9 mouse cellular contexts compared by ENCODE assay signal in the genomic region with DNA sequence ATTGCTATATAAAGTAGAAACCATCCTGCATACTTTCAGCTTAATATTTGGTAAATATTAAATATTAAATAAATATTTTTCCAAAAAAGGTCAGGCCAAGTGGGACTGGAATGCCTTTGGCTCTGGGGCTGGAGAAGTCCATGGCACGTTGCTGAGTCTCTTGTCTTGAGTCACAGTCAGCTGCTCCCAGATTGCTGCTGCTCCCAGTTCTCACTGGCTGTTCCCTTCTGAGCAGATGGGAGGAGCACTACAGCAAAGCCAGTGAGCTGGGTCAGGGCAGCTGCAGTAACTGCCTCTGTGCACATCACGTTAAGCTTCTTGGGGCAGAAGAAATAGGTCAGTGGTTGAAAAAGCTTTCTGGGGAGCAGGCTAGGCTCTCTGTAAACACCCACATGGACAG. TPM values are rescaled to one million over a fixed set of nuclear protein-coding genes. Genes with fewer than 3 reads are reported as not detected.
DNase-seq lines count a peak whose midpoint lies in the region; ATAC-seq and TF ChIP-seq lines count a peak whose summit lies in the region.
"Had no signal": no experiment of that assay in that cellular context is flagged by ENCODE, and none has a peak within 500 bp of the region (broad histone marks: within the 10 kb centered on the region; RNA-seq: fewer than 3 reads in every experiment).

No protein-coding gene starts in this region.

- no peaks in the 10 kb centered on the region for H3K36me3 ChIP-seq in lung, postnatal 0 days (ENCODE audit: insufficient read depth, low read length)
- H3K36me3 ChIP-seq: limb, embryonic 13.5 days had no signal

- no peak for TF ChIP-seq POLR2A in brain, embryonic 14.5 days (IDR thresholded peaks at IDR 0.05; ENCODE audit: borderline replicate concordance, extremely low read depth, insufficient read depth, insufficient read length, poor library complexity, severe bottlenecking)

- peaks cover 3% of the 10 kb centered on the region; the same call in 1 of the 2 replicates for H3K4me1 ChIP-seq in lung, postnatal 0 days (ENCODE audit: insufficient read depth, low read depth, low read length)

- no peak for TF ChIP-seq EP300 in lung, postnatal 0 days (IDR thresholded peaks at IDR 0.05)

- H3K27me3 ChIP-seq in lung, postnatal 0 days (replicated peaks; ENCODE audit: insufficient read depth, low read length), result no peaks in the 10 kb centered on the region
- H3K27me3 ChIP-seq: limb, embryonic 13.5 days had no signal

- peak; percentile 66 for ATAC-seq in lung, postnatal 0 days

- H3K27ac ChIP-seq in gastrocnemius, adult 2 months, result peak overlapping the region; percentile 59; the same call in 1 of the 2 replicates
- no peak overlapping the region for H3K27ac ChIP-seq in lung, postnatal 0 days (ENCODE audit: low read length)
- H3K27ac ChIP-seq: limb, embryonic 13.5 days had no signal

- DNase-seq in gastrocnemius, adult 2 months, result peak; percentile 60
- DNase-seq in gastrocnemius, adult 8-10 months (ENCODE audit: low spot score in 2 of 2), result no peak
- peak; percentile 65 for DNase-seq in 3T3-L1 (ENCODE audit: low read depth, low spot score)
- DNase-seq in brain, embryonic 14.5 days (ENCODE audit: low read depth), result peak; percentile 20
- peak; percentile 72 for DNase-seq in lung, postnatal 0 days (ENCODE audit: low spot score)
- DNase-seq in layer of hippocampus, adult 9-11 months, result no peak
- DNase-seq in right cerebral cortex, postnatal 14 days, result no peak
- no peak for DNase-seq in kidney, adult 8-10 months

- no peak overlapping the region for H3K9ac ChIP-seq in lung, postnatal 0 days (replicated peaks; ENCODE audit: low read depth)
- H3K9ac ChIP-seq: limb, embryonic 13.5 days had no signal

- H3K4me3 ChIP-seq in gastrocnemius, adult 2 months, result no peak overlapping the region
- H3K4me3 ChIP-seq in lung, postnatal 0 days (ENCODE audit: low read depth, low read length), result no peak overlapping the region
- H3K4me3 ChIP-seq: limb, embryonic 13.5 days had no signal

- intact Hi-C loops in gastrocnemius, adult 2 months (cut with DNase I), result no loop called here

- WGBS in lung, postnatal 0 days, result 23% methylated on average over 2 of the region's 2 CpGs

- no peaks in the 10 kb centered on the region for H3K9me3 ChIP-seq in lung, postnatal 0 days (ENCODE audit: low read length)
- H3K9me3 ChIP-seq: limb, embryonic 13.5 days had no signal

- H3K4me2 ChIP-seq in lung, postnatal 0 days (replicated peaks; ENCODE audit: low read depth, low read length), result no peak overlapping the region
- H3K4me2 ChIP-seq: limb, embryonic 13.5 days had no signal

- no peak for TF ChIP-seq CTCF in gastrocnemius, adult 2 months (IDR thresholded peaks at IDR 0.05)
- no peak for TF ChIP-seq CTCF in brain, embryonic 14.5 days (IDR thresholded peaks at IDR 0.05; ENCODE audit: borderline replicate concordance, extremely low read depth, insufficient read depth, insufficient read length)
- peak; percentile 28; the same call in 1 of the 2 replicates for TF ChIP-seq CTCF in lung, postnatal 0 days (IDR thresholded peaks at IDR 0.05)

RNA-seq across cellular contexts. Expression of gene Stk32c, which starts 7.2 kb away (rescaled TPM):
- under 1 TPM in 1 of 2 experiments, not detected in 1; 0.73 TPM for total RNA-seq in gastrocnemius, adult 2 months (2021)
- under 1 TPM in 2 of 4 experiments, not detected in 2; 0.13 to 0.20 TPM for total RNA-seq in gastrocnemius, adult 8-10 months (2022)
- 22.1 and 27.9 TPM in 2 replicates for polyA plus RNA-seq in brain, embryonic 14.5 days (2012; rRNA removed)
- 0.06 TPM in 1 of 2 replicates, not detected in the other for polyA plus RNA-seq in lung, postnatal 0 days (2015; fragmentation: Nextera tagmentation; extraction: Ambion mirVana)

RNA-seq across cellular contexts. Expression of gene Lrrc27, which starts 7.5 kb away (rescaled TPM):
- 1 to 10 TPM; 1.6 to 4.0 TPM for total RNA-seq in gastrocnemius, adult 2 months (2021)
- total RNA-seq in gastrocnemius, adult 8-10 months (2022), result 1 to 10 TPM; 1.2 to 2.8 (median 2.2) TPM
- 3.8 and 8.3 TPM in 2 replicates for polyA plus RNA-seq in brain, embryonic 14.5 days (2012; rRNA removed)
- polyA plus RNA-seq in lung, postnatal 0 days (2015; fragmentation: Nextera tagmentation; extraction: Ambion mirVana), result 2.3 and 2.7 TPM in 2 replicates

RNA-seq across cellular contexts. Expression of gene Pwwp2b, which starts 28.0 kb away (rescaled TPM):
- total RNA-seq in gastrocnemius, adult 2 months (2021), result 1 to 10 TPM; 3.0 to 7.4 TPM
- total RNA-seq in gastrocnemius, adult 8-10 months (2022), result 1 to 10 TPM; 3.6 to 5.5 (median 3.6) TPM
- 4.3 and 4.5 TPM in 2 replicates for polyA plus RNA-seq in brain, embryonic 14.5 days (2012; rRNA removed)
- 23.6 and 27.5 TPM in 2 replicates for polyA plus RNA-seq in lung, postnatal 0 days (2015; fragmentation: Nextera tagmentation; extraction: Ambion mirVana)

Comparison
In these comparisons a context has a peak if more than half of its experiments do, and no peak if none do; other contexts are left out.
1. DNase-seq: peak in gastrocnemius, adult 2 months (single experiment), 3T3-L1 (single experiment), brain, embryonic 14.5 days (single experiment) and lung, postnatal 0 days (single experiment); none in gastrocnemius, adult 8-10 months (0 of 2), layer of hippocampus, adult 9-11 months (single experiment), right cerebral cortex, postnatal 14 days (single experiment) and kidney, adult 8-10 months (0 of 2).